Mouse (Mus musculus) adrenal gland, postnatal 4 days (tissue): Measurements from ENCODE around the gene H2-Aa. TPM values are rescaled to one million over a fixed set of nuclear protein-coding genes. Genes with fewer than 3 reads are reported as not detected.

Source experiments
- total RNA-seq, 2 experiments: library from RNA; stranded (reverse); gene quantifications; 2 replicates each; pipeline ENCODE4 v1.2.3; 2021

The H2-Aa gene
- total RNA-seq, 2 experiments from 2014 or later = 9.1 to 15.9 TPM

Other genes with a start within 250 kb of the H2-Aa start
- gene Col11a2, start 248.4 kb downstream of the H2-Aa start, total RNA-seq = 1 to 10 TPM; 3.1 to 6.4 TPM
- under 1 TPM in 1 of 2 experiments, not detected in 1; 0.31 TPM for gene H2-Oa, start 195.5 kb downstream of the H2-Aa start, total RNA-seq
- 10 to 100 TPM; 11.2 to 11.7 TPM for gene H2-DMa, start 168.3 kb downstream of the H2-Aa start, total RNA-seq
- gene Brd2, start 165.2 kb downstream of the H2-Aa start, total RNA-seq = 100 to 1,000 TPM; 225 to 226 TPM
- gene H2-DMb2, start 144.5 kb downstream of the H2-Aa start, total RNA-seq = 1 to 10 TPM; 1.2 to 3.0 TPM
- gene H2-DMb1, start 134.8 kb downstream of the H2-Aa start, total RNA-seq = 1 to 10 TPM; 1.9 to 3.8 TPM
- 10 to 100 TPM; 20.8 to 22.1 TPM for gene Tap1, start 100.3 kb downstream of the H2-Aa start, total RNA-seq
- gene Psmb9, start 100.1 kb downstream of the H2-Aa start, total RNA-seq = 10 to 100 TPM; 12.6 to 15.0 TPM
- 10 to 100 TPM; 25.0 to 27.4 TPM for gene Psmb8, start 90.1 kb downstream of the H2-Aa start, total RNA-seq
- 10 to 100 TPM; 32.9 to 33.2 TPM for gene Tap2, start 84.3 kb downstream of the H2-Aa start, total RNA-seq
- under 1 TPM; 0.28 to 0.65 TPM for gene H2-Ob, start 48.9 kb downstream of the H2-Aa start, total RNA-seq
- gene H2-Ab1, start 30.1 kb downstream of the H2-Aa start, total RNA-seq = 10 to 100 TPM; 11.1 to 12.8 TPM
- gene H2-Eb1, start 18.0 kb upstream of the H2-Aa start, total RNA-seq = 10 to 100 TPM in 1 of 2 experiments, 1 to 10 TPM in 1; 5.7 to 12.3 TPM
- not detected for gene H2-Eb2, start 37.8 kb upstream of the H2-Aa start, total RNA-seq
- gene Btnl2, start 67.0 kb upstream of the H2-Aa start, total RNA-seq = under 1 TPM; 0.45 TPM
- gene Btnl1, start 89.3 kb upstream of the H2-Aa start, total RNA-seq = not detected
- gene BC051142, start 111.0 kb upstream of the H2-Aa start, total RNA-seq = 1 to 10 TPM; 5.8 to 6.3 TPM
- gene Btnl4, start 189.5 kb upstream of the H2-Aa start, total RNA-seq = not detected
- not detected for gene Btnl6, start 229.5 kb upstream of the H2-Aa start, total RNA-seq